Mouse (Mus musculus) layer of hippocampus, adult 9-11 months (tissue): Measurements from ENCODE around the gene Myh6.
"Not testable (repeated sequence)": the region's sequence is repeated elsewhere in the genome, so short reads cannot be mapped to it uniquely, and the experiment has no call there.

Experiments
- DNase-seq: peaks from one replicate; pipeline ENCODE4 v3.0.0; 2022

The Myh6 gene

GRCm38 (mm10) chr14:54966320-54966977, at the start of gene Myh6:
Myh6 (minus strand) TSS chr14:54966927.
- DNase-seq, result no peak

GRCm38 (mm10) chr14:55015767-55016111, 49.0 kb upstream of the Myh6 start:
- DNase-seq, result no peak

GRCm38 (mm10) chr14:55014991-55015766, 48.5 kb upstream of the Myh6 start, which contains the start of gene Ngdn:
Ngdn (plus strand) TSS chr14:55015454.
- peak; percentile 100 for DNase-seq

GRCm38 (mm10) chr14:55014591-55014990, 47.9 kb upstream of the Myh6 start:
- DNase-seq, result peak; percentile 81

GRCm38 (mm10) chr14:55011116-55011515, 44.4 kb upstream of the Myh6 start:
- no peak for DNase-seq

GRCm38 (mm10) chr14:55008417-55008816, 41.7 kb upstream of the Myh6 start:
- DNase-seq, result no peak

GRCm38 (mm10) chr14:55007120-55007908, 40.6 kb upstream of the Myh6 start:
- no peak for DNase-seq

- DNase-seq, result no peak
These were observed 39.8 kb upstream of the Myh6 start for GRCm38 (mm10) chr14:55006541-55006940.

- DNase-seq, result no peak
These were observed 39.2 kb upstream of the Myh6 start for GRCm38 (mm10) chr14:55005967-55006366.

- DNase-seq, result no peak
These were observed 38.8 kb upstream of the Myh6 start for GRCm38 (mm10) chr14:55005506-55005905.

- no peak for DNase-seq
These were observed 37.4 kb upstream of the Myh6 start for GRCm38 (mm10) chr14:55003878-55004855.

- DNase-seq, result no peak
These were observed 36.0 kb upstream of the Myh6 start for GRCm38 (mm10) chr14:55002687-55003120.

- no peak for DNase-seq
These were observed 35.4 kb upstream of the Myh6 start for GRCm38 (mm10) chr14:55001938-55002686.

- no peak for DNase-seq
These were observed 34.7 kb upstream of the Myh6 start for GRCm38 (mm10) chr14:55001446-55001845.

- no peak for DNase-seq
These were observed 34.1 kb upstream of the Myh6 start for GRCm38 (mm10) chr14:55000814-55001213.

GRCm38 (mm10) chr14:54999868-55000267, 33.1 kb upstream of the Myh6 start:
- DNase-seq, result not testable (repeated sequence)

GRCm38 (mm10) chr14:54998680-54999079, 32.0 kb upstream of the Myh6 start:
- no peak for DNase-seq

GRCm38 (mm10) chr14:54997297-54997696, 30.6 kb upstream of the Myh6 start:
- peak; percentile 51 for DNase-seq

- no peak for DNase-seq
These were observed 30.1 kb upstream of the Myh6 start for GRCm38 (mm10) chr14:54996793-54997192.

- DNase-seq, result peak; percentile 65
These were observed 28.9 kb upstream of the Myh6 start for GRCm38 (mm10) chr14:54995457-54996138.

GRCm38 (mm10) chr14:54994869-54995186, 28.1 kb upstream of the Myh6 start:
- DNase-seq, result no peak
